ENCODE assay signal across 14 mouse cellular contexts in genomic region chr6:29707902-29708301, GRCm38 (mm10). TPM values are rescaled to one million over a fixed set of nuclear protein-coding genes. Genes with fewer than 3 reads are reported as not detected.
DNase-seq lines count a peak whose midpoint lies in the region; ATAC-seq lines count a peak whose summit lies in the region.
"Had no signal": no experiment of that assay in that cellular context is flagged by ENCODE, and none has a peak within 500 bp of the region (broad histone marks: within the 10 kb centered on the region; RNA-seq: fewer than 3 reads in every experiment).

No protein-coding gene starts in this region.

- no peaks in the 10 kb centered on the region for H3K36me3 ChIP-seq in forebrain, embryonic 13.5 days (ENCODE audit: poor library complexity, severe bottlenecking)
- no peaks in the 10 kb centered on the region for H3K36me3 ChIP-seq in limb, embryonic 13.5 days
- H3K36me3 ChIP-seq in neural tube, embryonic 15.5 days = no peaks in the 10 kb centered on the region
- H3K36me3 ChIP-seq: embryonic facial prominence, embryonic 13.5 days; limb, embryonic 12.5 days had no signal

- intact Hi-C loops in left cerebral cortex, postnatal 4 days (cut with DNase I) = loop anchor here (5.0 kb wide), 1 partner anchor 109 kb away; no protein-coding TSS in a partner anchor

- H3K9ac ChIP-seq in forebrain, embryonic 13.5 days = peak overlapping the region; percentile 30; the same call in 1 of the 2 replicates
- H3K9ac ChIP-seq in limb, embryonic 13.5 days = no peak overlapping the region
- no peak overlapping the region for H3K9ac ChIP-seq in neural tube, embryonic 15.5 days (replicated peaks)
- H3K9ac ChIP-seq: embryonic facial prominence, embryonic 13.5 days; limb, embryonic 12.5 days had no signal

- H3K27me3 ChIP-seq in forebrain, embryonic 13.5 days = no peaks in the 10 kb centered on the region
- no peaks in the 10 kb centered on the region; the same call in 1 of the 2 replicates for H3K27me3 ChIP-seq in limb, embryonic 13.5 days
- H3K27me3 ChIP-seq in neural tube, embryonic 15.5 days (replicated peaks) = no peaks in the 10 kb centered on the region
- H3K27me3 ChIP-seq: embryonic facial prominence, embryonic 13.5 days; limb, embryonic 12.5 days had no signal

- peak; percentile 52 for DNase-seq in left cerebral cortex, postnatal 4 days
- DNase-seq in left cerebral cortex, adult 18-20 months (ENCODE audit: low spot score in 2 of 2) = no peak
- no peak for DNase-seq in kidney, postnatal 14 days
- DNase-seq in cerebellum, adult 18-20 months = no peak
- DNase-seq: adrenal gland, adult 2 months; lung, postnatal 10 days had no signal

- H3K9me3 ChIP-seq in forebrain, embryonic 13.5 days (replicated peaks) = no peaks in the 10 kb centered on the region
- H3K9me3 ChIP-seq in limb, embryonic 13.5 days = no peaks in the 10 kb centered on the region
- H3K9me3 ChIP-seq in neural tube, embryonic 15.5 days (replicated peaks) = no peaks in the 10 kb centered on the region
- H3K9me3 ChIP-seq: embryonic facial prominence, embryonic 13.5 days; G1E; limb, embryonic 12.5 days had no signal

- H3K27ac ChIP-seq in forebrain, embryonic 13.5 days = no peak overlapping the region
- peak overlapping the region; percentile 28; the same call in 1 of the 2 replicates for H3K27ac ChIP-seq in limb, embryonic 13.5 days
- H3K27ac ChIP-seq in neural tube, embryonic 15.5 days (replicated peaks) = peak overlapping the region; percentile 6
- H3K27ac ChIP-seq: embryonic facial prominence, embryonic 13.5 days; limb, embryonic 12.5 days had no signal

- peak; percentile 71 for ATAC-seq in forebrain, embryonic 13.5 days
- no peak for ATAC-seq in limb, embryonic 13.5 days (ENCODE audit: low FRiP score, low read depth)
- ATAC-seq in neural tube, embryonic 15.5 days (ENCODE audit: low FRiP score) = peak; percentile 75; the same call in 1 of the 2 replicates
- no peak for ATAC-seq in megakaryocyte progenitor cell, adult 5-6 weeks (replicated peaks; ENCODE audit: poor library complexity)

- 0 out of 2 replicates have a peak overlapping the region, but pooled peaks have one; percentile 5 for H3K4me2 ChIP-seq in forebrain, embryonic 13.5 days
- no peak overlapping the region for H3K4me2 ChIP-seq in limb, embryonic 13.5 days (replicated peaks)
- H3K4me2 ChIP-seq in neural tube, embryonic 15.5 days = no peak overlapping the region
- H3K4me2 ChIP-seq: embryonic facial prominence, embryonic 13.5 days; heart, embryonic 11.5 days; limb, embryonic 12.5 days had no signal

- H3K4me3 ChIP-seq in forebrain, embryonic 13.5 days = no peak overlapping the region
- H3K4me3 ChIP-seq in limb, embryonic 13.5 days = no peak overlapping the region
- no peak overlapping the region for H3K4me3 ChIP-seq in neural tube, embryonic 15.5 days (replicated peaks)
- H3K4me3 ChIP-seq: embryonic facial prominence, embryonic 13.5 days; limb, embryonic 12.5 days had no signal

- 2% methylated on average over 2 of the region's 2 CpGs for WGBS in forebrain, embryonic 13.5 days
- WGBS in limb, embryonic 13.5 days = 14% methylated on average over 2 of the region's 2 CpGs
- WGBS in neural tube, embryonic 15.5 days = 9% methylated on average over 2 of the region's 2 CpGs

- peaks cover 17% of the 10 kb centered on the region for H3K4me1 ChIP-seq in forebrain, embryonic 13.5 days
- peaks cover 19% of the 10 kb centered on the region for H3K4me1 ChIP-seq in limb, embryonic 13.5 days
- peaks cover 14% of the 10 kb centered on the region; the same call in 1 of the 2 replicates for H3K4me1 ChIP-seq in neural tube, embryonic 15.5 days

RNA-seq across cellular contexts. Expression of gene Tspan33, which starts 13.9 kb away (rescaled TPM):
- total RNA-seq in left cerebral cortex, postnatal 4 days (2021) = 1 to 10 TPM; 7.0 to 8.8 TPM
- total RNA-seq in left cerebral cortex, adult 18-20 months (2021) = 10 to 100 TPM; 23.1 to 25.9 TPM
- polyA plus RNA-seq in forebrain, embryonic 13.5 days (2015; fragmentation: Nextera tagmentation; extraction: Ambion mirVana) = 4.3 and 5.6 TPM in 2 replicates
- polyA plus RNA-seq in limb, embryonic 13.5 days (2015; fragmentation: Nextera tagmentation; extraction: Ambion mirVana) = 4.6 and 5.1 TPM in 2 replicates
- 11.0 and 12.9 TPM in 2 replicates for polyA plus RNA-seq in neural tube, embryonic 15.5 days (2015; fragmentation: Nextera tagmentation; extraction: Ambion mirVana)
- 4.6 and 5.4 TPM in 2 replicates for total RNA-seq in megakaryocyte progenitor cell, adult 5-6 weeks (2015)
- total RNA-seq in megakaryocyte progenitor cell, adult 5-6 weeks (2017) = 3.7 and 5.8 TPM in 2 replicates

RNA-seq across cellular contexts. Expression of gene Smo, which starts 27.4 kb away (rescaled TPM):
- 10 to 100 TPM; 14.6 to 16.2 TPM for total RNA-seq in left cerebral cortex, postnatal 4 days (2021)
- 1 to 10 TPM; 8.3 to 9.1 TPM for total RNA-seq in left cerebral cortex, adult 18-20 months (2021)
- polyA plus RNA-seq in forebrain, embryonic 13.5 days (2015; fragmentation: Nextera tagmentation; extraction: Ambion mirVana) = 20.5 and 21.1 TPM in 2 replicates
- 55.4 and 58.5 TPM in 2 replicates for polyA plus RNA-seq in limb, embryonic 13.5 days (2015; fragmentation: Nextera tagmentation; extraction: Ambion mirVana)
- 10.8 and 18.3 TPM in 2 replicates for polyA plus RNA-seq in neural tube, embryonic 15.5 days (2015; fragmentation: Nextera tagmentation; extraction: Ambion mirVana)
- total RNA-seq in megakaryocyte progenitor cell, adult 5-6 weeks (2015) = 25.5 and 33.6 TPM in 2 replicates
- 16.4 and 19.9 TPM in 2 replicates for total RNA-seq in megakaryocyte progenitor cell, adult 5-6 weeks (2017)

RNA-seq across cellular contexts. Expression of gene Ahcyl2, which starts 59.9 kb away (rescaled TPM):
- total RNA-seq in left cerebral cortex, postnatal 4 days (2021) = 10 to 100 TPM; 51.3 to 54.1 TPM
- total RNA-seq in left cerebral cortex, adult 18-20 months (2021) = 100 to 1,000 TPM; 136 to 139 TPM
- polyA plus RNA-seq in forebrain, embryonic 13.5 days (2015; fragmentation: Nextera tagmentation; extraction: Ambion mirVana) = 11.1 and 12.3 TPM in 2 replicates
- 17.9 and 20.2 TPM in 2 replicates for polyA plus RNA-seq in limb, embryonic 13.5 days (2015; fragmentation: Nextera tagmentation; extraction: Ambion mirVana)
- 19.4 and 20.8 TPM in 2 replicates for polyA plus RNA-seq in neural tube, embryonic 15.5 days (2015; fragmentation: Nextera tagmentation; extraction: Ambion mirVana)
- 10.2 and 19.1 TPM in 2 replicates for total RNA-seq in megakaryocyte progenitor cell, adult 5-6 weeks (2015)
- 14.0 and 38.9 TPM in 2 replicates for total RNA-seq in megakaryocyte progenitor cell, adult 5-6 weeks (2017)

Comparison
In these comparisons a context has a peak if more than half of its experiments do, and no peak if none do; other contexts are left out.
1. ATAC-seq: peak in forebrain, embryonic 13.5 days (single experiment) and neural tube, embryonic 15.5 days (single experiment); none in limb, embryonic 13.5 days (single experiment) and megakaryocyte progenitor cell, adult 5-6 weeks (single experiment).